Mouse (Mus musculus) olfactory bulb, adult 2 months (tissue): ENCODE measurements around the gene Kif13a. TPM values are rescaled to one million over a fixed set of nuclear protein-coding genes. Genes with fewer than 3 reads are reported as not detected.

Source experiments
- H3K27ac ChIP-seq: fragments of 200-500 bp; 2 replicates; pipeline ENCODE4 v1.5.1; 2012; ENCODE audit warnings: low read depth, low read length; ENCODE audit not compliant: insufficient read depth
- H3K4me1 ChIP-seq: fragments of 200-500 bp; 2 replicates; pipeline ENCODE4 v1.6.1; 2012; ENCODE audit warnings: low read length; ENCODE audit not compliant: control insufficient read depth, insufficient read depth
- H3K4me3 ChIP-seq: fragments of 200-500 bp; 2 replicates; pipeline ENCODE4 v1.5.1; 2012; ENCODE audit warnings: mild to moderate bottlenecking, low read depth, low read length, moderate library complexity; ENCODE audit not compliant: insufficient read depth
- CTCF ChIP-seq: fragments of 200-500 bp; IDR thresholded peaks from 2 replicates; pipeline ENCODE4 v1.5.1; 2012; ENCODE audit warnings: low read depth, mild to moderate bottlenecking, low read length, moderate library complexity; ENCODE audit not compliant: insufficient read depth
- POLR2A ChIP-seq: fragments of 200-500 bp; IDR thresholded peaks from 2 replicates; pipeline ENCODE4 v1.6.1; 2012; ENCODE audit warnings: mild to moderate bottlenecking, low read depth, low read length, moderate library complexity; ENCODE audit not compliant: insufficient read depth
- WGBS: fragments of 180-500 bp; shearing (Covaris S2); methylation state at CpG from one replicate; pipeline ENCODE4 v1.1.7; 2018; 5-methylcytosine and 5-hydroxymethylcytosine counted together
- polyA plus RNA-seq: library from polyadenylated mRNA; stranded (reverse); fragments of >200 nt; gene quantifications from 2 replicates; pipeline ENCODE4 v1.2.4, GENCODE M21; 2012; ENCODE audit warnings: low replicate concordance; ENCODE audit not compliant: missing spikeins, insufficient read depth, insufficient read length

The Kif13a gene
- polyA plus RNA-seq, 1 experiment = not detected

DNA sequence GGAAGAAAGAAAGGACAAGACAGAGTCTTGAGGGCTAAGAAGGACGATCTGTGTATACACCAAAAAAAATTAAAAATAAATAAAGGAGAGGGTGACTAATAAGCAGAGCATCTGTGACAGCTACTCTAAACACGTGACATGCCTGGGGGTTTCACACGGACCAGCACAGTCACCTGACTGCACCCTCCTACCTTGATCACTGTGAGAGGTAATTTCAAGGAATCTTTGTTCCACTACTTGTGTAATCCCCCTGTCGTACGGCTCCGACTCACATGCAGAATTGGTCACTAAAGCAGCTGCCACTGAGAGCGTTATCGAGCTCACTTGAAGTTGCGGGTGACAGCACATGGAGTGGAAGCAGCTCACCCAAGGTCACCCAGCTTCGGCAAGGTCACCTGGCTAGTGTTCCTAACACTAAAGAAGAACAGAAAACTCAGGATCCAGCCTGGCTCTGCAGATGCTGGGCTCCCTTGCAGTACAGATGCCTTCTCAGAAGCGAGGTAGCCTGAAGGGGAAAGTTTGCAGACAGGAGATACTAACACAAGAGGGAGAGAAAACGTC is 20.6 kb downstream of the Kif13a start:
- no peak overlapping the region for H3K4me3 ChIP-seq
- TF ChIP-seq CTCF = no peak
- no peak for TF ChIP-seq POLR2A
- WGBS = 90% methylated on average over 12 of the region's 12 CpGs
- peaks cover 5% of the 10 kb centered on the region for H3K4me1 ChIP-seq
- no peak overlapping the region for H3K27ac ChIP-seq

DNA sequence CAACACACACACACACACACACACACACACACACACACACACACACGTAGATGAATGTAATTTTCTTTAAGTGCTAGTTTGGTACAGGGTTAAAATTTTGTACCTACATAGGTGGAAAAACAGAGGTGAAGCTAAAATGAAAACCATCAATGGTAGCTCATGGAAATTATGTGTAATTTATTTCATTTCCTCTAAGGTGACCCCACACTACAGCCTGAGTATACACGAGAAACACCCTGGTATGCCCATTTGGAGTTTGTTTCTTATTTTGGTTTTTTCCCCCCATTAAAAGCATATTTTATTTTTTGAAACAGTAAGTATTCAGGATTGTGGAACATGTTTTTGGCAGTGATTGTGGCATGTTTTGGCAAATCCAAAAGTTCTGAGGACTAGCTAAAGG is 21.3 kb downstream of the Kif13a start:
- 86% methylated on average over 2 of the region's 2 CpGs for WGBS

DNA sequence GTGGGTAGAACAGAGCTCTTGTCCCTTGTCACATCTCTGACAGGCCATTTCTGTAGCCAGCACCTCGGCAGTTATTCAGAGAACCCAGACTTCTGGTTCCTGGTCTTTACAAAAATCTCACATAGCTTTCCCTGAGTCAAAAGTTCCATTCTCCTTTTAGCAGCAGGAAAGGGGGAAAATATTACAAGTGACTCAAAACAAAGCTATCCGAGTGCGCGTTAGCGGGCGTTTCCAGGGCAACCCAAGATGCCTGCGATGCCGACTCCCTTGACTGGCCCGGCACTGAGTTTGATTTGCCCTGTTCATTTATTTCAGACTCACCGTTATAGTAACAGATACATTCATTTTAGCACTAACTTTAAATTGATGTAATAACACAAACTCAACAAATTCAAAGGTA is 21.8 kb downstream of the Kif13a start:
- TF ChIP-seq CTCF = no peak
- TF ChIP-seq POLR2A = no peak
- no peak overlapping the region for H3K27ac ChIP-seq
- 28% methylated on average over 10 of the region's 10 CpGs for WGBS
- H3K4me1 ChIP-seq = peaks cover 5% of the 10 kb centered on the region
- H3K4me3 ChIP-seq = no peak overlapping the region

More for the DNA sequence above, 21.3 kb downstream of the Kif13a start:
- TF ChIP-seq CTCF (no peak), POLR2A (no peak)
- peaks cover 5% of the 10 kb centered on the region for H3K4me1 ChIP-seq
- no peak overlapping the region for H3K27ac ChIP-seq
- no peak overlapping the region for H3K4me3 ChIP-seq

DNA sequence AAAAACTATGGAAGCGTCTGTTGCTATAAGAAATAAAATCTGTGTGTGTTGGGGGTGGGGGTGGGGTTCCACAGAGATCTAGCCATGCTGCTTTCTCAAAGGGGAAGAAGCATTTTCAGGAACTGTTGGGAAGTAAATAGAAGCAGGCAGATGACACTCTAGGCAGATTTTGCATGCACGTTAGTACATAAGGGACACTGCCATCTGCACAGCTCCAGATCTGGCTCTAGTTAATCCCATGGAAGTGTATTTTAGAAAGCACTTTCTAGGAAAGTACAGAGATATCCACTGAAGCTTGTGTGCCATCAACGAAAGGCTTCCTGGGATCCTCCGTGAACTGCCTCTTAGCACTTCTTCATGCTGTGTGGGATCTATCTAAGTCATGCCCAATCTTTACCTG is 22.6 kb downstream of the Kif13a start:
- 94% methylated on average over 4 of the region's 4 CpGs for WGBS
- TF ChIP-seq POLR2A (no peak), CTCF (no peak)
- H3K4me3 ChIP-seq = no peak overlapping the region
- H3K27ac ChIP-seq = no peak overlapping the region
- peaks cover 5% of the 10 kb centered on the region for H3K4me1 ChIP-seq

DNA sequence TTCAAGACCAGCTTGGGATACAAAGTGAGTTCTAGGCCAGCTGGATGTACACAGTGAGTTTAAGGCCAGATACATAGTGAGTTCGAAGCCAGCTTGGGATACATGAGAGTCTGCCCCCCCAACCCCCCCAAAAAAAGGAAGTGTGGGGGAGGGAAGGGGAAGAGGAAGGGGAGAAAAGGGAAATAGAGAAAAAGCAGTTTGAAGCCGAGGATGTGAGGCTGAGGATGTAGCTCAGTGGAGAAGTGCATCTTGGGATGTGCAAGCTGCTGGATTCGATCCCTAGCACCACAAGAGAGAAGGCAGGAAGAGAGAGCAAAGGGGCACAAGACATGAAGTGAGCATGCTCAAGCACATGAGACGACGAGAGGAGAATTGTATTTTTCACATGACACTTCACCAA is 23.7 kb downstream of the Kif13a start:
- WGBS = 93% methylated on average over 5 of the region's 5 CpGs
- Histone ChIP-seq H3K4me1 (no peaks in the 10 kb centered on the region), H3K4me3 (no peak overlapping the region), H3K27ac (no peak overlapping the region)
- TF ChIP-seq CTCF (no peak), POLR2A (no peak)

DNA sequence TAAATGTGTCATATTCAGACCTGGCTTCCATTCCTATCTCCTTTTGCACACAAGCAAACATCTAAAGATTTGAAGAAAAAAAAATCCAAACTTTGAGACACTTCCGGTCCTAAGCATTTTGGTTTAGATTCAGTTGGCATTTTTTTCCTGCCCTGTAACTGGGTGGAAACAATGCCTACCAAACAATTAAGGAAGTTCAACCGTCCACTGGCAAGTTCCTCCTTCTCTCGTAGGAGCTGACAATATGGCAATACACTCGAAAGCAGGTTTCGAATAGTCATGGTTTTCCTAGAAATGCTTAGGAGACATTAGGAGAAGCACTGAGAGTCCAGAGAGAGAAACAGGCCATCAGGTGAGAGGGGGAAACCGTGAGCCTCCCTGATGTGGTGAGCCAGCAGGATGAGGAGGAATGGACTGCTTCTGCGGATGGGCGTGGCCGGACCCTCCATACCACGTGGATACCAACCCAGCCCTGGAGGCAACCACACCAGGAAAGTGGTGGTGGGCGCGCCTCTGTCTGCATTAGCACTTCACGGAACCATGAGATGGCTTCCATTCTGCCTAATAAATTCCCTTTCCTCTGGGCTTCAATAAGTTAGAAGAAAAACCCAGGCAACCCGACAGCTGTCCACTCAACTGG is 24.6 kb downstream of the Kif13a start:
- no peaks in the 10 kb centered on the region for H3K4me1 ChIP-seq
- 92% methylated on average over 14 of the region's 14 CpGs for WGBS
- no peak overlapping the region for H3K27ac ChIP-seq
- H3K4me3 ChIP-seq = no peak overlapping the region
- no peak for TF ChIP-seq POLR2A
- TF ChIP-seq CTCF = no peak

DNA sequence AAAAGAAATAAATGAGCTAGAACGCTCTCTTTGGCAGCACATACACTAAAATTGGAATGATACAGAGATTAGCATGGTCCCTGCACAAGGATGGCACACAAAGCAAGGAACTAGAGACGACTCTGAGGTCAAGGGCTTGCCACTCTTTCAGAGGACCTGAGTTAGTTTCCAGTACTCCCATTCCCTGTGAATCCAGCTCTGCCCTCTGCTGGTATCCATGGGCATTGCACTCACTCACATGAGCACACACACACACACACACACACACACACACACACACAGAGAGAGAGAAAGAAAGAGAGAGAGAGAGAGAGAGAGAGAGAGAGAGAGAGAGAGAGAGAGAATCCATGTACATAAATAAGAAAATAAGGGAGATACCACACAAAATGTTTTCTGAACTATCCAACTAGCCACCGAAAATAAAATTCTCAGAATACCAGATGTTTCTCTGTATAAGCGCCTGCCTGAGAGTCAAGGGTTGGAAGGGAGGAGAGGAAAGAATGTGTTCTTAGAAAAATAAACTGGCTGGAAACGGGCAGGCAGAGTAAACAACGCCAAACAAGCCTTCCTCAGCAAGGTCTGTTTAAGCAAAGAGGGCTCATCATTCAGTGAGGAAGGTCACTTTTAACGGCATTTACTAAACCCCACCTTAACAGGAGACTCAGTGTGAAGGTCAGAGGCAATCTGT is 27.0 kb downstream of the Kif13a start:
- WGBS = 97% methylated on average over 7 of the region's 7 CpGs
- Histone ChIP-seq H3K4me1 (no peaks in the 10 kb centered on the region), H3K4me3 (no peak overlapping the region), H3K27ac (no peak overlapping the region)
- TF ChIP-seq CTCF (no peak), POLR2A (no peak)

DNA sequence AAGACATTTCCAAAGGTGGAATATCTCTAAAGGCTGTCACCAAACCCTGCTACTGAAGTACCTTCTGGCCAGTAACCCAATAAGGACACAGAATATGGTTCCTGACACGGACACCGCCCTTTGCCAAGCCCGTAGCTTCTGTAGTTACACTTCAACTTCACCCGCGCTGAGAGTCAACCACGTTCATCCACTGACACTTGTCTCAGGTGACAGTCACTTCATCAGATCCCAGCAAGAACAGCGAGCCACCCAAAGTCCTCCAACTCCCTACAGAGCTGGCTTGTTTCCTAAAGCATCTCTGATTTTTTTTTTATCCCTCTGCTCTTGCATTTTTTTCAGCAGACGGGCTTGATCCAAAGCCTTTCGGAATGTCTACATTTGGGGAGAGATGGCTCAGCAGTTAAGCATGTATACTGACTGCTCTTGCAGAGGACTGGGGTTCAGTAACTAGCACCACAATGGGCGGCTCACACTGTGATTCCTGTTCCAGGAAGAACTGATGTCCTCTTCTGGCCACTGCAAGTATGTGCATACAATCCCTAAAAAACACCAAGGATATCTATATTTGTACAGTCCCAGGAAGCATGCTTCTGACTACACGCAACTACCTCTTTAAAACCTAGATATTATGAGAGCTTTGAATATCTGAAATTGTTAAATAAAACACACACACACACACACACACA is 28.7 kb downstream of the Kif13a start:
- Histone ChIP-seq H3K4me3 (no peak overlapping the region), H3K4me1 (no peaks in the 10 kb centered on the region), H3K27ac (no peak overlapping the region)
- WGBS = 98% methylated on average over 11 of the region's 11 CpGs
- TF ChIP-seq CTCF (no peak), POLR2A (no peak)

DNA sequence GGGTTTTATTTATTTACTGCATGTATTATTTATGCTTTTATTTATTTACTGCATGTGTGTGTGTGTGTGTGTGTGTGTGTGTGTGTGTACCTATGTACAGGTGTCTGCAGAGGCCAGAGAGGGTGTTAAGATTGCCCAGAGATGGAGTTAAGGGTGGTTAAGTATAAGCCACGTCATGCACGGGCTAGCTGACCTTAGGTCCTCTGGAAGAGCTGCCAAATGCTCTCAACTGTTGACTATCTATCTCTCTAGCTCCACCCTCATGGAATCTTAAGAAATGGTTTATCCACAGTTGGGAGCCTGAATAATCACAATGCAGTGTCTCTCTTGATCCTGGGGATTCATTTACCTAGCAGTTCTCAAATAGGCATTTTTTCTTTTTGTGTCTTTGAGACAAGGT is 30.8 kb downstream of the Kif13a start:
- no peak overlapping the region for H3K27ac ChIP-seq

More for the DNA sequence above, 30.8 kb downstream of the Kif13a start:
- no peak for TF ChIP-seq CTCF
- no peak for TF ChIP-seq POLR2A
- Histone ChIP-seq H3K4me3 (no peak overlapping the region), H3K4me1 (no peaks in the 10 kb centered on the region)
- WGBS = 84% methylated on average over 2 of the region's 2 CpGs
